Mouse (Mus musculus) liver, embryonic 14.5 days (tissue): ENCODE data around the gene Mrpl48. TPM values are rescaled to one million over a fixed set of nuclear protein-coding genes. Genes with fewer than 3 reads are reported as not detected.

Source experiments
- ATAC-seq: fragments of 200-750 bp; cut with Nextera tagmentation; 2 replicates; pipeline ENCODE4 v1.8.0; 2017; ENCODE audit warnings: moderate number of reproducible peaks, mild to moderate bottlenecking, moderate library complexity; ENCODE audit not compliant: insufficient read depth
- DNase-seq, 3 experiments: peaks; one replicate each; pipeline ENCODE4 v3.0.0-alpha.2; 2012 to 2013; ENCODE audit warnings: low read depth in 3 of 3, low spot score in 3 of 3
- H3K27ac ChIP-seq: fragments of 300-500 bp; sonication (generic); 2 replicates; pipeline ENCODE4 v1.5.1; 2014; ENCODE audit warnings: moderate library complexity, mild to moderate bottlenecking, control low read depth, inconsistent platforms
- H3K27me3 ChIP-seq: fragments of 300-500 bp; sonication (generic); 2 replicates; pipeline ENCODE4 v1.6.1; 2014; ENCODE audit warnings: mild to moderate bottlenecking, low read length, moderate library complexity; ENCODE audit not compliant: control insufficient read depth, insufficient read depth
- H3K36me3 ChIP-seq: fragments of 300-500 bp; sonication (generic); replicated peaks from 2 replicates; pipeline ENCODE4 v1.6.1; 2014; ENCODE audit warnings: low read depth; ENCODE audit not compliant: control insufficient read depth, insufficient read depth
- H3K4me1 ChIP-seq, 2 experiments: fragments of 200-500 bp in 1 of 2; fragments of 300-500 bp in 1 of 2; sonication (generic) in 1 of 2; replicated peaks; 2 replicates each; pipeline ENCODE4 v1.6.1; 2012 to 2014; ENCODE audit warnings: antibody characterized with exemption in 1 of 2, inconsistent platforms in 1 of 2, low read length in 1 of 2; ENCODE audit not compliant: control insufficient read depth in 2 of 2, insufficient read depth in 2 of 2
- H3K4me2 ChIP-seq: fragments of 300-500 bp; sonication (generic); 2 replicates; pipeline ENCODE4 v1.6.1; 2014; ENCODE audit warnings: low read depth, mild to moderate bottlenecking, control low read depth, moderate library complexity
- H3K4me3 ChIP-seq, 2 experiments: fragments of 200-500 bp in 1 of 2; fragments of 300-500 bp in 1 of 2; sonication (generic) in 1 of 2; 2 replicates each; pipeline ENCODE4 v1.5.1; 2012 to 2014; ENCODE audit warnings: low read depth in 2 of 2, low read length in 2 of 2, mild to moderate bottlenecking in 2 of 2, control low read depth in 1 of 2, inconsistent platforms in 1 of 2, moderate library complexity in 1 of 2; ENCODE audit not compliant: insufficient read depth in 1 of 2
- H3K9ac ChIP-seq: fragments of 300-500 bp; sonication (generic); replicated peaks from 2 replicates; pipeline ENCODE4 v1.6.1; 2014; ENCODE audit warnings: mild to moderate bottlenecking, control low read depth, moderate library complexity
- H3K9me3 ChIP-seq: fragments of 300-500 bp; sonication (generic); 2 replicates; pipeline ENCODE4 v1.6.1; 2016; ENCODE audit warnings: low read length, mixed read lengths; ENCODE audit not compliant: control insufficient read depth
- CTCF ChIP-seq: IDR thresholded peaks from 2 replicates; pipeline ENCODE4 v1.5.1; 2016; ENCODE audit warnings: antibody characterized with exemption, low read depth, control low read depth
- EP300 ChIP-seq: IDR thresholded peaks from 2 replicates; pipeline ENCODE4 v1.6.1; 2016; ENCODE audit warnings: antibody characterized with exemption, low read depth
- WGBS: fragments of 180-500 bp; shearing (Covaris S2); extraction: QIAGEN DNeasy Blood & Tissue Kit; methylation state at CpG from one replicate; pipeline ENCODE4 v1.1.7; 2014; ENCODE audit not compliant: insufficient replicate concordance; 5-methylcytosine and 5-hydroxymethylcytosine counted together
- polyA plus RNA-seq, 2 experiments: library from polyadenylated mRNA; depleted of rRNA in 1 of 2; stranded (reverse) in 1 of 2; unstranded in 1 of 2; fragments of >200 nt; fragmentation: Nextera tagmentation in 1 of 2; extraction: Ambion mirVana in 1 of 2; gene quantifications; 2 replicates each; pipeline versions ENCODE4 v1.2.1 to v1.2.3; 2012 to 2014

Gene Mrpl48
- polyA plus RNA-seq, 2 experiments: 21.5 to 47.2 TPM

DNA sequence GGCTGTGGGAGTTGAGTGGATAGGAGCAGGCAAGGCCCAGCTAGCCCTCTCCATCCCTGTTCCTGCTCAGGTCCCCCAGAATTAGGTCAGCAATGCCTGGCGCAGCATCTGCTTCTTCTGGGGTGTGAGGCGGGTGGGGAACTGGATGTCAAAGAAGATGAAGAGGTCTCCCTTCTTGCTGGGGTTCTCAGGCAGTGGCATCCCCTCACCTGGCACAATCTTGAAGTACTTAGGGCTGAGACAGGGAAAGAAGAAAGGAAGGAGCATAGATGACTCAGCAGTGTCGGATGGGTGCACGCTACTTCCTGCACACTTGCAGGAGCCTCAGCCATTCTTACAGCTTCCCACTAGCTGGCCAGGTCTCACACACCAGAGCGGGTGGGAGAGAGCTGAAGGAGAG lies 105.0 kb downstream of the Mrpl48 start:
- H3K36me3 ChIP-seq: peaks cover 24% of the 10 kb centered on the region
- H3K4me2 ChIP-seq: no peak overlapping the region
- no peak for TF ChIP-seq CTCF
- no peak for TF ChIP-seq EP300
- no peak overlapping the region for H3K4me3 ChIP-seq
- H3K4me1 ChIP-seq: peaks cover 15 to 29% of the 10 kb centered on the region in 2 experiments
- peak; percentile 19 for ATAC-seq
- 31% methylated on average over 5 of the region's 5 CpGs for WGBS
- peak overlapping the region; percentile 62 for H3K27ac ChIP-seq
- no peaks in the 10 kb centered on the region for H3K9me3 ChIP-seq
- no peak overlapping the region for H3K9ac ChIP-seq
- DNase-seq: no peak
- no peaks in the 10 kb centered on the region for H3K27me3 ChIP-seq

DNA sequence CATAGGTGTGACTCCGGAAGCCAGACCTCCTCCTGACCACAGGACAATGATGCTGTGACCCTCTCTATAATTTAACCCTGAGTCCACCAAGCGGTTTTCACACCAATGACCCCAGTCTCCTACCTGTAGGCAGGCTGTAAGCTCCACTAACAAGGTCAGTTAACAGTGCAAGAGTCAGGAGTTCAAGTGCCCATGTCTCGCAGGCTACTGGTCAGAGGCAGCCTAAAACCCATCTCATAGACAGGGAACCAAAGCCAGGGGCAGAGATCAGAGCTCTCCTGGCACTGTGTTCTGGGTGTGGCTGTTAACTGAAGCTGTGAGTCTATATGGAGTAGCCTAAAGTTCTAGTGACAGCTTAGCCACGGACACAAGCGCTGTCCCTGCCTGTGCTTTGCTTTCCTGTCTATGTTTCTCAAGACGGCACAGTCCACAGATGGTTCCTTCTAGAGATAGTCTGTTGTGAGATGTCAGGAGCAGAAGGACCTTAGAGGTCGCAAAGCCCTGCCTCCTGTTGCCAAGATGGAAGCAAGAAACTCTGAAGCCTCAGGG lies 105.7 kb downstream of the Mrpl48 start:
- Histone ChIP-seq H3K4me2 (no peak overlapping the region), H3K9ac (no peak overlapping the region)

DNA sequence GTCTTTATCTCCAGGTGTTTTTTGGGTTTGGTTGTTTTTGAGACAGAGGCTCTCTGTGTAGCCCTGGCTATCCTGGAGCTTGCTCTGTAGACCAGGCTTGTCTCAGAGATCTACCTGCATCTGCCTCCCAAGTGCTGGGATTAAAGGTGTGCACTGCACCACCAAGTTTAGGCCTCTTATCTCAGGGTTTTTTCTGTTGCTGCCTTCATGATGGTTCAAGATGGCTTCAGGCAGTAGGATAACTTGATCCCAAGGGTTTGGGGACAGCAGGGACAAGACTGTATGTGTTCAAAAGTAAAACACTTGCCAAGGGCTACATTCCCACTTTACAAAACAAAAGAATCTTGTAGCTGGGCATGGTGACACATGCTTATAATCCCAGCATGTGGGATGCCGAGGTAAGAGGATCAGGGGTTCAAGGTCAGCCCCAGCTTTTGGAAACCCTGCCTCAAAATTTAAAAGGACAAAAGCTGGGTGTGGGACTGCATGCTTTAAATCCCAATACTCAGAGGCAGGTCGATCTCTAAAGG lies 106.2 kb downstream of the Mrpl48 start:
- Histone ChIP-seq H3K9me3 (no peaks in the 10 kb centered on the region), H3K4me3 (no peak overlapping the region), H3K27ac (peak overlapping the region; percentile 62), H3K9ac (no peak overlapping the region), H3K36me3 (peaks cover 35% of the 10 kb centered on the region), H3K4me1 (peaks cover 15 to 30% of the 10 kb centered on the region in 2 experiments), H3K27me3 (no peaks in the 10 kb centered on the region), H3K4me2 (no peak overlapping the region)
- ATAC-seq (peak; percentile 1; the same call in 1 of the 2 replicates), DNase-seq (no peak)
- TF ChIP-seq EP300: no peak
- TF ChIP-seq CTCF: no peak
- WGBS: 51% methylated on average over 2 of the region's 2 CpGs

More for the DNA sequence above, 105.7 kb downstream of the Mrpl48 start:
- 45% methylated on average over 7 of the region's 7 CpGs for WGBS
- TF ChIP-seq CTCF (no peak), EP300 (0 out of 2 replicates have a peak, but pooled peaks have one; percentile 4)
- H3K4me3 ChIP-seq: no peak overlapping the region
- H3K27ac ChIP-seq: peak overlapping the region; percentile 62
- no peak for DNase-seq
- H3K9me3 ChIP-seq: no peaks in the 10 kb centered on the region
- H3K27me3 ChIP-seq: no peaks in the 10 kb centered on the region
- peaks cover 15 to 29% of the 10 kb centered on the region in 2 experiments for H3K4me1 ChIP-seq
- H3K36me3 ChIP-seq: peaks cover 30% of the 10 kb centered on the region
- ATAC-seq: peak; percentile 27

DNA sequence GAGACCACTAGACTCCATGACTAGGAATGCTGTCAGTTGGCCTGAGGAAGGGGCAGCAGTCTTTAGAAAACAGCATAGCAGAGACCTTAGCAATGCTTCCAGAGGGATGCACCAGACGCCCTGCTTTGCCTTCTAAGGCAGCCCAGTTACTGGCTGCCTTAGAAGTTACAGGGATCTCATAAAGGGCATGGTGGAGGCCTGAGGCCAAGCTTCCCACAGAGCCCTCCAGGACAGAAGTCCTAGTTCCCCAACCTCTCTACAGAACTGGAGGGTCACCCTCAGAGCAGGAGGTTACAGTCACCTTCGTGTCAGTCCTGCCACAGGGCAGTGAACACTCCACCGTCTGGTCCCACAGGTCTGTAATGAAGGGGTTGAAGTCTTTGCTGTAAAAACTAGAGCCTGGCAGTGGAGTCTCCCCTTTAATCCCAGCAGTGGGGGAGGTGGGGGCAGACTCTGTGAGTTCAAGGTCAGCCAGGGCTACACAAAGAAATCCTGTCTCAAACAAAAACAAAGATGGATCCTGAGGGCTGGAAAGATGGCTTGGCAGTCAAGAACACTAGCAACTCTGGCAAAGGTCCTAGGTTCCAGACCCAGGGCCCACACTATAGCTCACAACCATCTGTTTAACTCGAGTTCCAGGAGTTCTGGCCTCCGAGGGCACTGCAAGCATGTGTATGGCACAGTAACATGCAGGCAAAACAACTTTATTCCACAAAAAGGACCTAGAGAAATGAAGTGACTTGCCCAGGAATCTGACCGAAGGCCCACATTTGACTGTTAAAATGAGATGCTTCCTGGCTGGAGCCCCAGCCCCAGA lies 106.9 kb downstream of the Mrpl48 start:
- no peaks in the 10 kb centered on the region for H3K9me3 ChIP-seq
- H3K4me2 ChIP-seq: no peak overlapping the region
- peak overlapping the region; percentile 62 for H3K27ac ChIP-seq
- peaks cover 16 to 35% of the 10 kb centered on the region in 2 experiments for H3K4me1 ChIP-seq
- no peak overlapping the region for H3K4me3 ChIP-seq
- ATAC-seq (peak; percentile 21), DNase-seq (no peak)
- H3K27me3 ChIP-seq: no peaks in the 10 kb centered on the region
- 59% methylated on average over 6 of the region's 6 CpGs for WGBS
- TF ChIP-seq CTCF (no peak), EP300 (no peak; the same call in none of the 2 replicates)
- H3K9ac ChIP-seq: no peak overlapping the region
- peaks cover 42% of the 10 kb centered on the region for H3K36me3 ChIP-seq
